Mouse (Mus musculus) natural killer cell, adult 2 months (primary cell): Measurements from ENCODE around the gene Fars2.

Experiments
- DNase-seq, 2 experiments: peaks; one replicate each; pipeline ENCODE4 v3.0.0; 2022; ENCODE audit warnings: low spot score in 2 of 2

Gene Fars2

DNA sequence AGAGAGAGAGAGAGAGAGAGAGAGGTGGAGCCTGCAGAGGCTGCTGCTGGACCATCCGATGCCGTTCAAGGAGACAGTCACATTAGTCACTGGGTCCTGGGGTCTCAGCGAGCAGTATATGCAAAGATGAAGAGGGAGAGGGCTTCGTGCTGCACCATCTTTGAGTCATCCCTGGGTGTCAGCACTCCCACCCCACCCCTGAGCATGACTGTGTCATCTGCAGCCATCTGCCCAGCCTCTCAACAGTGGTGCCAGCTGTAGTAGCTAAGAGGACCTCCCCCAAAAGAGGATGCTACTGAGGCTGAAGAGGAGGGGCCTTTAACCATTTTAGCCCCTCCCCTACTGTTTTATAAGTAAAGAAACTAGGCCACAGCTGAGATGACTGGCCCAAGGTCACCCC lies 459.6 kb downstream of the Fars2 start:
- DNase-seq = no peak

DNA sequence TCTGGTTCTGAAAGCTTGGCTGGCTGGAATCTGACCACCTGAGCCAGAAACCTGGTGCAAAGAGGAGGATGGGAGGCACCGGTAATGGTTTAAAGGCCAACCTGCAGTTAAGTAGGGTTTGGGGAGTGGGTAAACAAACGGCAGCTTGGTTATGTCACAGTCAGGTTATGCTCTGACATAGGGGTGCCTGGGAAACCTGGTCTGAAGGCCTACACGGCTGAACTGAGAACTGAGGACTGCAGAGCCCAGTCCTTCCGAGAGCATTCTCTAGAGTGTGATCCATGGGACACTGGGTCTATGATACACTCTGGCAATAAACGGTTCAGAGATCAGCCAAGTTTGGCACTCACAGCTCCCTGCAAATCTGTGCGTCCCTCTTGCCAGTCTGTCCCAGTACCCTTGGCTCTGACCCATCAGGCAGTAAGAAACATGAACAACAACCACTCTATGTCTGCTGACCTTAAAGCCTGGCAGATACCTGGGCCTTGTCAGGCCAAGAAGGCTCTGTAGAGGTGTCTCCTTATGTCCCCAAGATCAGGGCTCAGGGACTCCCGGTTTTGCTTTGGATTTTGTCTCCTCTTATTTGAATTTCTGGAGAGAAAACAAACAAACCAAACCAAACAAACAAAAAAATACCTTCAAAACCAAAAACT lies 460.8 kb downstream of the Fars2 start:
- DNase-seq = no peak

DNA sequence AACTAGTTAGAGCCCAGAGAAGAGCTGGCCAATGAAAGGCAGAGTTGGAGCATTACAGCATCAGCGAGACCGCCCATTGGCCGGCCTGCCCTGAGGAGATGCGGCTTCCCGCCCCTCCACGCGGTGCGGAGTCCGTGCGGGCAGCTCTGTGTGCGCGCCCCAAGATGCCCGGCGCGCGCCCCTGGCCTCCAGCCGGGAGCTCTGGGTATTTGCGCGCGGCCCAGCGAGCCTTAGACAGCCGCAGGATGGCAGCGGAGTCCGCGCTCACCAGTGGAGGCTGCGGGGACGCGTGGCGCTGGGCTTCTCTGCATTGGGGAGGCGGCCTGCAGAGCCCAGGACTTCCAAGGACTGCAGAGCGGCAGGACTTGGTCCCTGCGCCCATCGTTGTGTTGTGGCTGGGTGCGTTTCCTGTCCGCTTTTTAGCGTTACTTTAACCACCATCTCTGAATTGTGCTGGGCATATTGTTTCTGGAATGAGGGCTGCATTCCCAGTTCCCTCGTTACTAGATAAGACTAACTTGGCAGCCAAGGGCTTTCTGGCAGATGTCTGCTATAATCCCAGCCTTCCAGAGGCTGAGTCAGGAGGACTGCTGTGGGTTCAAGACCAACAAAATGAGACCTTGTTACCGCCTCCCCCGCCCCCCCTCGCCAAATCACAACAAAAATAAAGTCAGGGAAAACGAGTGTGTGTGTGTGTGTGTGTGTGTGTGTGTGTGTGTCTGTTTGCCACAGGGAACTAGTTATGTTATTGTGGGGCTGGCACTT lies 461.5 kb downstream of the Fars2 start:
- DNase-seq = no peak

DNA sequence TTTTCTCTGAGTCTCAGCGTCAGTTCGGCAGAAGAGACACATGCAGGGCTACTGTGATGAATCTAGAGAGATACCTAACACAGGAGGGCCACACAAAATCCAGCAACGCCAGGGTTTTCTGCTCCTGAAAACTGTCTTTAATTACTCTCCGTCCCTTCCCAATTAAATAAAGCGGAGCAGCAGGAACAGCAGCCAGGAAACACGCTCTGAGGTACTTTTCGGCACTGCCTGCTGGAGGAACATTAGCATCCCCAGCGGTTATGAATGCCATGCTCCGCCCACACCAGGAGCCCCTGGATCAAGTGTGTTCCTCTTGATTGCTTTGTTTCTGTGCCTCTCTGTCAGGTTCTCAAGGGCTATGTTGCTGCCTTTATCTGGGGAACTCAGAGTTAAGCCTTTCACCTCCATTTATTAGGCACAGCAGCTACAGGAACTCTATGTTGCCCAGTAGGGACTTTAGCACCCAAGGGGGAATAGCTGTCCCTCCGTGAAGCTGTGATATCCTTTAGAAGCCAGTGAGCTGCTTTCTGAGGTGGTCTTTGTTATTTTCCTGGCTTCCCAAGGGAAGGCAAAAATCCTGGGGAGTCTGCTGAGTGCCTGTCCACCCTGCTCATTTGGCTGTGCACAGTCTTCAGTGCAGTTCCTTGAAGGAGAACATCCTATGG lies 465.3 kb downstream of the Fars2 start:
- DNase-seq = no peak

DNA sequence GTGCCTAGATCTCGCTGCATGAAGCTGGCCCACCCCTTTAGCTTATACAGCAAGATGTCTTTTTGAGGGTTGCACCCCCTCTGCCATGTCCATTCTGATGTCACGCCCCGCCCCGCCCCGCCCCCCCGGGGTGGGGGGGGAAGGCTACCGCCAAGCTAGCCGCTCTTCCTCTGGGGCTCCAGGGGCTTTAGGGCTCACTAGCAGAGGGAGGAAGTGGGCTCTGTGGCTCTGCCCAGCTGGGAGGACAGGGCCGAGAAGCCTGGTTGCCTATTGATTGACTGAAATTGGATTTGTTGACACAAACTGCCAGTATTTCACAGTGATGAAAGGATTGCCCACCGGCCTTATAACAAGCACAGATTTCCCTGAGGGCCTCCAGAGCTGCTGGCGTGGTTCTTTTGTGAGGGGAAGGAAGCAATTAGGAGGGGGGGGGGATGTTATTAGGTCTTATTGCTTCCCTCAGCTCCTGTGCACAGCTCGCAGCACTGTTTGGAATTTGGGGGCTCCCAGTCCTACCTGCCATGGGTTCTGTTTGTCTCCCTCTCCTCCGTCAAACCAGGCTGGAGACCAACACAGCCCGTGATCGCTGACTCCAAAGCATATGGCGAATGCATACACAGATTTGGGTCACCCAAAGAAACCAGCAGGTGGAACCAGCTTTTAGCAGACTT lies 466.4 kb downstream of the Fars2 start:
- no peak for DNase-seq

DNA sequence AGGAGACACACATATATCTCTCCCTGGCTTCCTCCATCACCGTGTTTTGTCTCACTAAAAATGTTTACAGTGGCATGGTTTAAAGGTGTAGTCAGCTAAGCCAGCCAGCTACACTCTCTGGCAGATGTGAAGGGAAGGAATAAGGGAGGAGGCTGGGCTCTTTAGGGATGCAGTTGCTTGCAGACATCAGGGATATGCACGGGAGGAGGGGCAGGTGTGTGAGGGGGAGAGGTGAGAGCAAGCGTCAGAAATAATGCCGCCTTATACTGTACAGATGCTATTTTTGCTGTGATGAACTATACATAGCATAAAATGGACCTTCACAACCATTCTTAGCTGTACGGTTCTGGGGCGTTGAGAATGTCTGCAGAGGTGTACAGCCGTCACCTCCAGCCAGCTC lies 467.0 kb downstream of the Fars2 start:
- DNase-seq = no peak

DNA sequence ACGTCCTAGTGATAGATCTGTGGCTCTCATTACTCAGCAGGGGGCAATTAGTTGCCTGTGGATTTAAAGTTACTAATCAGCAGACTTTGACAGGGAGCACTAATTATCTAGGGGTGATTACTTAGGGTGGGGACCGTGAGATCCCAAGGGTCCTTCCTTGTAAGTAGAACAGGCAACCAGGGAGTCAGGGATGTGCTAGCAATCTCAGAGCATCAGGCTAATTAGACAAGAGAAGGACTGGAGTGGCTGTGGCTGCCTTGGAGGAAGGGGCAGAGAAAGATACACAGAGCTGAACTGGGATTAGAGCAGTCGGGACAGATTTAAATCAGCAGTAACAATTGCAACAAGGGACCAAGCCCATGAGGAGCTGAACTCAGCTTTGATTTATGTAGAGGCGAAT lies 471.9 kb downstream of the Fars2 start:
- DNase-seq = no peak

DNA sequence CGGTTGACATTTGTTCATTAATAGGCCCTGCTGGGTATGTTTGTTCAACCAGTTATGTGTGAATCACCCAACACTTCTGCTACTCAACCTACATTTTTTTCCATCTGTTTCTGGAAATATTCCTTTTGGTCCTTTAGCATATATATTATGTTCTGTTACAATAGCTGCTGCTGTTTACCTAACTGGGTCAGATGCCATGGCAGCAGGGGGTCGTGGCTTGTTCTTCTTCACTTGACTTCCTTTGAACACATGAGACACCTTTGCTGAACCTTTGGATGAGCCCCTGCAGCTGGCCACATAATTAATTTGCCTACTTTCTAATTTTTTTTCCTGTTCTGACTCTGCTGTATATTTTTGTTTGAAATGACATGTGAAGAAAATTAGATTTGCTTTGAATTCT lies 475.1 kb downstream of the Fars2 start:
- no peak for DNase-seq

DNA sequence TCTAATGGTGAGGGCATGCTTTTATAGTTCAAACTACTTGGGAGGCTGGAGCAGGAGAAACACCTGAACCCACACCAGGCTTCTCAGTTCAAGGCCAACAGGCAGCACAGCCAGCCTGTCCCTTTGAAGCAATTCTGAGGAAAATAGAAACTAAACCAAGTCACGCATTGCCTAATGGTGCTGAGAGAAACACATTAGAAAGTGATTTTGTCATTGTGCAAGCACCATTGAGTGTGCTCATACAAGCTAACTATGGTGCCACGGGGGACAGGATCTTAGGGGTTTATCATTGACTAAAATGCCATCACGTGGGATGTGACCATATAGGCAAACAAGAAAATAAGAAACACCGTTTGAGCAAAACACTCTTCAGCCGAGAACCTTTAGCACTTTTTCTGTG lies 489.5 kb downstream of the Fars2 start:
- no peak for DNase-seq

DNA sequence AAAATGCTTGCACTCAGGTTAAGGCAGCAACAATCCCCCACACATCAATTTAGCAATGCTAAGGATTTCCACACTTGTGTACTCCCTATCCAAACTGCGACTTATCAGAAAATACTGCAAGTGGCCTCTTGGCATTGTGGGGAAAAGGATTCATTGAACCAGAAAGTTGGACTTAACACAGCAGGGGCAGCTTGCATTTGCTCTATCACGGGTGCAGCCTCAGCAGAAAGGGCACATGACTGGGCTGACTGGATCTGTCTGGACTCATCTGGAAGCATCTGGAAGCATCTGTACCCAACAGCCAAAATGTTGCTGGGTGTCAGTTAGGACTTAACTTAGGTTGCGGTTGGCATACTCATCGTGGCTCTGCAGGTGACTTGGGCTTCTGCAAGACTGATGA lies 490.7 kb downstream of the Fars2 start:
- no peak for DNase-seq

DNA sequence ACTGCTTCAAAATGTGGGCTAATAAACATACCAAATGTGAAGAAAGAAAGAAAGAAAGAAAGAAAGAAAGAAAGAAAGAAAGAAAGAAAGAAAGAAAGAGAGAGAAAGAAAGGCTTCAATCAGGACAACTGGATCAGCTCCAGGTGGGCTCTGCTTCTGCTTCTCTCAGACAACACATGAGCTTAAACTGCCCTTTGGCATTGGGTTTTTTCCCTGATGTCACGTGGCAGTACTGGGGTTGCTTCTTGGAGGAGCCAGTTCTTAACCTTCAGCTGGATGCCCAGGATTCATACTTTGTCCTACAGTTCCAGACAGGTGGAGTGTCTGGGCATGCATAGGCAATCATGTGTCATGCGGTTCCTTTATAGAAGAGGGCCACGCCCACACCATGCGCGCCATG lies 493.2 kb downstream of the Fars2 start:
- DNase-seq = no peak

DNA sequence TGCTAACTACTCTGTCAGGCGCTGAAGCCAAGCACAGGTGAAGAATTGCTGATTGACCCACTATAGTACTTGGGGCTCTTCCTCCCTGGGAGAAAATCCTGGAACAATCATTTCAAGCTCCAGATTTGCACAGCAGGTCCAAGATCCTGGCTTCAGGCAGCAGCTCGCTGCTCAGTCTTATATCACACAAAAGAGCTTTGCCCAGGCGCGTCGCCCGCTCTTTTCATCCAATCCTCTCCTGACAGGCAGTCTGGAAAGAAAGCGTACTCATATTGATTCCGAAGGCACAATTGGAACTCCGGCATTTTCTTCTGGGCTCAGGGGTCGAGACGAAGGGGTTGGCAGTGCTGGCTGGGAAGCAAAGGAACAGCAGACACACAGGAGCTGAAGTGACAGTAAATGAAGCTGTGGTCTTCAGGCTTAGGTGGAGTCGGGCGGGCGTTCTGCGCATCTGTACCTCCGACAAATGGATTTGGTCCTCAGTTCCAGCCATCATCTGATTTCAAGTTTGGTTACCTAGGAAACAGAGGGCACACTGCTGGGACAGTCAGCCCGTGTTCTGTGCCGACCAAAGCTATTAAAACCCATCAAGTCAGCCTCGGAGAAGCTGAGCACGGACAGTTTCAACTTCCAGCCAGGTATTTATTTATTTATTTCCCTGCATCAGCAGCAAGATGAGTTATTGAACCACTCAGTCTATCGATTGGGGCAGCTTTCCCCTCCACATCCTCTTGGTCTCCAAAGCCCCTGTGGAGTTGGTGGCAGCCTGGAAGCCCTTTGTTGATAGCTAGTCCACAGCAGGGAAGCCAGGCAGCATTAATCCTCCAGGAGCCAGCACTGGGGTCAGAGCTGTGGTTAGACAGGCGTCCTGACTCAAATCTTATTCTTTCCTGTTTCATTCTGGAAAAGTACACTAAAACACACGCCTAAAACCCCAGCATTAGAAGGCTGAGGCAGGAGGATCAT lies 495.9 kb downstream of the Fars2 start:
- DNase-seq = no peak

DNA sequence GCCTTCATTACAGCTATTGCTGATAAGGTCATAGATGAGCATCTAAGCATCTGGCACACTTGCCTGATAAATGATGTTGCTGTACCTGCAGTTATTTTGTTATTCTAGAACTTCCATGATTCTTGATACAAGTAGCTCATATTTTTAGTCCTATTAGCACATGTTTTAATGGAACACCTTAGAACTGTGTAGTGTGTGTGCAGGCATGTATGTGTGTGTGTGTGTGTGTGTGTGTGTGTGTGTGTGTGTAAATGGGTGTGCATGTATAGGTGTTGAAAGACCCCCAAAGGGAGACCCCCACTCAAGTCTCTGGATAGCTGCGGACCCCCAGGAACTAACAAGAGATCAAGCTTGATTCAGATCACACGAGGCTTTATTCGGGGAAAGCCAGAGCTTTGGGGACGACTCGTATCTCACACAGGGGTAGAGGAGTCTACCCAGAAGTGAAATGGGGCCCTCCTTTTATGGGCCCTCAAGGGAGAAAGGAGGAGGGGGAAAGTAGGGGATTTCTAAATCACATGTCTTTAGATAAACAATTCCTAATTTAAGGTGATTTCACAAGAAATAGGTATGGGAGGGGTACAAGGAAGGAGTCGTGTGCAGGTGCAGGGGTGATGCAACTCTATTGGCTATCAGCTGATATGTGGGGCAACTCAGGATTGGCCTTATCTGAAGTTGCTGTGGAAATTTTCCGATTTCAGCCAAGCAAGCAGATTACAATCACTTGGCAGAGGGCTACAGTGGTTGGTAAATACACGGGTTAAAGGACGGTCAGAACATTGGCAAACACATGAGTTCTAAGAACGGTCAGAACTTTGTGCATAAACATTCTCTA lies 503.5 kb downstream of the Fars2 start:
- DNase-seq = no peak

DNA sequence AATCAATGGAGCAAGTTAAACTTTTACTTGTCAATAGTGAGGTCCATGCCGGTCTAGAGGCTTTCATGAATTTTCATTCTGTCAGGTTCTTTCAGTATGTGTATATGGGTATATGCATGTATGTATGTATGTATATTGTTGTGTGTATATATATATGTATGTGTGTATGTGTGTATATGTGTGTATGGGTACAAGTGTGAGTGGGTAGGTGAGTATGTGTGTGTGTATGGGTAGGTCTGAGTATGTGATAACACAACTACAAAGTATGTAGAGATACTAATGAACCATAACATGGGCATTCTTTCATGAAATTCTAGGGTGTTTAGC lies 504.1 kb downstream of the Fars2 start:
- no peak for DNase-seq

DNA sequence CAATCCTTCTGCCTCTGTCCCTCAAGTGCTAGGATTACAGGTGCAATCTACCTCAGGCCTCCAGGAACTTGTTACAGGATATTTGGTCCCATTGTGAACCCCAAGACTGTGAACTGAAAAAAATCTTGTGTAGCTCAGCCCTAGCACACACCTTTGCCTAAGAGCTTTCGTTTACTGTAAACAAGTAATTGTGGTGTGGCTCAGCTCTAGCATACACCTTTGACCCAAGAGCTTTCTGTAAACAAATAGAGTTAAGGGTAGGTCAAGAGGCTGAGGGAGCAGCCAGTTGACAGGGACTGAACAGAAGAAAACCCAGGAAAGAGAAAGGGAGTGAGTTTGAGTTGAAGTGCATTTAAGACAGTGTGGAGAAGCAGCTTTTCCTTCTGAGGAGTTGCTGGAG lies 506.3 kb downstream of the Fars2 start:
- DNase-seq = no peak

DNA sequence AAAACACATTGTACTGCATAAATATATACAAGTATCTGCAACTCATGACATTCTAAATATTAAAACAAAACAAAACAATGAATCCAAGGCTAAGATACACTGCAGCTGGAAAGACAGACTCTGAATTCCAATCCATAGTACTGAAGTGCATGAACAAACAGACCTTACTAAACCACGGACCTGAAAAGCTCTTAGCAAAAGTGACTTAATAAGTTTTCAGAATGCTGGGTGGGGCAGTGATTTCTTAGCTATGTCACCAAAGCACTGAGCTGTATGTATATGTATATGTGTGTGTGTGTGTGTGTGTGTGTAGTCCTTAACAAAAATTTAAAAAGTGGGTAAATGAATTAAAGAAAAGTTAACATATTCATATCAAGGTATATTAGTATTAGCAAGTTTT lies 511.9 kb downstream of the Fars2 start:
- no peak for DNase-seq

DNA sequence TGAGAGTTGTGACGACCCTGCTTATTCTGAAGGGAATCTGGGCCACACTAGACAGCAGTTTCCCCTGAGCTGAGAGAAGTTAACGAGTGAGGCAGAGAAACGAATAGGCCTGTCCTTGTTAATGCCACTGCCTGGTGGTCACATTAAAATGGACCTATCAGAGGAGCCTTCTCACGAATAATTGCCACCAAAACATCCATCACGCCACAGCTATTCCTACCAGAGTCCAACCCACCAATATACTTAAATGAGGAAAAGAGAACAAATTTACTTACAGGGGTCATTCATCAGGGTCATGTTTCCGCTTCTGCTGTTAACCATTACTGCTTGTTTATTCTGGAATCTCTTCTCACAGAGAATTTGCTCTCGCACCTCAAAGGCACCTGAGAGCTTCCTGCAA lies 531.0 kb downstream of the Fars2 start:
- no peak for DNase-seq

DNA sequence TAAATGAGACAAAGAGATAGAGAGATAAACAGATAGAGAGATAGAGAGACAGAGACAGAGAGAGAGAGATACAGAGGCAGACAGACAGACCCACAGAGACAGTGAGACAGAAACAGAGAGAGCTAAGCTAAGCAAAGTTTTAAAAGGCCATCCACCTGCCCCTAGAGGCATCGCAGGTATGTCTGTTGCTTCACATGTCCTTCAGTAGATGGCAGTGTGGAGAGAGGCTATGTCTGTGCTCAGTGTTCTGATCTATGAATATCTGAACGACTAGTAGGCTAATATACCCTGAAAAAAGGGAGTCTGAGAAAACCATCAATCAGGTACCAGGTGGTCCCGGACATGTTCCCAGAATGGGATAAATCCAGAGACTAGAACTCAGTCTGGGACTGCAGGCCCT lies 537.0 kb downstream of the Fars2 start:
- DNase-seq = no peak

DNA sequence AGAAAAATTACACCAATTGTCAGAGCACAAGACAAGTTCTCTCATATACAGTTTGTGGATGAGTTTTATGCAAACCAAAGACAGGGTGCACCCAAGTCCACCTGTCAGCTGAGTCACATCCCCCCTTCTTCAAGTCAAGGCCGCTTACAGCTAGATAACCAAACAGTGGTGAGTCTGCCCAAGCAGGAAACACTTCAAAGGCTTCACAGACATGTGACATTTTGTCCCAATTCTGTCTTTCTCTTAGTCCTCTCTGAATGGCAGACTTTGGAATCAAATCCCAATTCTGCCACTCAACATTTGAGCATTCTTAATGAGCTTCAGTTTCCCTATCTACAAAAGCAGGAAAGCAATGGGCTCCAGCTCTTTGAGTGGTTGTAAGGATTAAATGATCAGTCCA lies 562.1 kb downstream of the Fars2 start:
- DNase-seq = no peak

DNA sequence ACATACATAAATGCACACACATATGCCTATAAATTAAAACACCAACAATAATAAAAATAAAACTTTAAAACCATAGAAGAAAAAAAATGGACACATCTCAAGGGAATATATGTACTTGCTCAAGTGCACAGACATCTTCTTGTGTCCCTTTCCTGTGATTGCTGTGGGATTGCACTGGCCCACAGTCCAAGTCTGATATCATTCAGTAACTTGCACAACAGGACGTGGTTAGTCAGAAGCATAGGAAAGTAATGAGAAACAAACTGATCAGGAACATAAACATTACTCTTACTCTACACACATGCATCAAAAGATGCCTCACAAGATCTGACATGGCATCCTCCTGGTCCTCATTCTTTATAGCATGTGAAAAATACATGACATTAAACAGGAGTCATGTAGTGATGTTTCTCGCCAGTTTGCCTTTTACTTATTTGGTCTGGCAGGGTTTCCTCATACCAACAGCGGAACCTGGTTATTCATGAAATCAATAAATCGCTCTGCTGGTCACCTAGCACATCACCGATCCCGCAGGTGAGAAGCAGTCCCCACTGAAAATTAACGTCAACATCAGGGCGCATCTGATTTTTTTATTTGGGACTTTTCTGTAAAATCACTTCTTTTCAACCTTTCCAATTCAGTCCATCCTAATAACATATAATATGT lies 563.6 kb downstream of the Fars2 start:
- DNase-seq = no peak
